Mouse (Mus musculus): ENCODE measurements at regions not wholly inside any gene's neighbourhood (a gene's known extent, or its start where the extent isn't known, plus 50 kb on each side); places are given as distances from the start of the nearest gene placed in this dataset.

GRCm38 (mm10) chr13:101553131-101553549 lies 214.9 kb downstream of the Pik3r1 start:
- Histone ChIP-seq H3K27me3 (no peaks in the 10 kb centered on the region), H3K36me3 (no peaks in the 10 kb centered on the region), H3K27ac (no peak overlapping the region), H3K9me3 (replicated peaks) (no peaks in the 10 kb centered on the region), H3K4me3 (no peak overlapping the region), H3K4me1 (replicated peaks) (peaks cover 9% of the 10 kb centered on the region; the same call in 1 of the 2 replicates), H3K4me2 (no peak overlapping the region), H3K9ac (no peak overlapping the region)
- peak; percentile 43; the same call in 1 of the 2 replicates for ATAC-seq (replicated peaks; ENCODE audit: insufficient number of reproducible peaks, insufficient read depth, low FRiP score, low read depth)
- WGBS: 44% methylated on average over 8 of the region's 8 CpGs

- WGBS: 68% methylated on average over 2 of the region's 2 CpGs
- Histone ChIP-seq H3K36me3 (no peaks in the 10 kb centered on the region), H3K27me3 (no peaks in the 10 kb centered on the region), H3K9ac (no peak overlapping the region), H3K9me3 (replicated peaks) (no peaks in the 10 kb centered on the region), H3K4me2 (no peak overlapping the region), H3K4me1 (replicated peaks) (peaks cover 9% of the 10 kb centered on the region; the same call in 1 of the 2 replicates), H3K4me3 (no peak overlapping the region), H3K27ac (no peak overlapping the region)
- no peak for ATAC-seq (replicated peaks; ENCODE audit: insufficient number of reproducible peaks, insufficient read depth, low FRiP score, low read depth)
Measured at GRCm38 (mm10) chr13:101552451-101552850, 215.6 kb downstream of the Pik3r1 start.

GRCm38 (mm10) chr13:101551068-101551467 lies 216.9 kb downstream of the Pik3r1 start:
- no peak for ATAC-seq (replicated peaks; ENCODE audit: insufficient number of reproducible peaks, insufficient read depth, low FRiP score, low read depth)
- Histone ChIP-seq H3K4me2 (no peak overlapping the region), H3K9me3 (replicated peaks) (no peaks in the 10 kb centered on the region), H3K4me3 (no peak overlapping the region), H3K27ac (no peak overlapping the region), H3K4me1 (replicated peaks) (peaks cover 9% of the 10 kb centered on the region; the same call in 1 of the 2 replicates), H3K9ac (no peak overlapping the region), H3K36me3 (no peaks in the 10 kb centered on the region), H3K27me3 (no peaks in the 10 kb centered on the region)
- 76% methylated on average over 6 of the region's 6 CpGs for WGBS

- Histone ChIP-seq H3K27ac (no peak overlapping the region), H3K36me3 (no peaks in the 10 kb centered on the region), H3K9me3 (replicated peaks) (no peaks in the 10 kb centered on the region), H3K9ac (no peak overlapping the region), H3K27me3 (no peaks in the 10 kb centered on the region), H3K4me3 (no peak overlapping the region), H3K4me1 (replicated peaks) (peaks cover 11% of the 10 kb centered on the region; the same call in 1 of the 2 replicates), H3K4me2 (no peak overlapping the region)
- no peak for ATAC-seq (replicated peaks; ENCODE audit: insufficient number of reproducible peaks, insufficient read depth, low FRiP score, low read depth)
- WGBS: 83% methylated on average over 5 of the region's 5 CpGs
Measured at GRCm38 (mm10) chr13:101550526-101550925, 217.5 kb downstream of the Pik3r1 start.

- Histone ChIP-seq H3K27me3 (no peaks in the 10 kb centered on the region), H3K9me3 (replicated peaks) (no peaks in the 10 kb centered on the region), H3K4me1 (replicated peaks) (peaks cover 3% of the 10 kb centered on the region; the same call in 1 of the 2 replicates), H3K36me3 (no peaks in the 10 kb centered on the region), H3K9ac (no peak overlapping the region), H3K4me2 (peak overlapping the region; percentile 9; the same call in 1 of the 2 replicates), H3K4me3 (no peak overlapping the region), H3K27ac (no peak overlapping the region)
- WGBS: 26% methylated on average over 6 of the region's 6 CpGs
- ATAC-seq (replicated peaks; ENCODE audit: insufficient number of reproducible peaks, insufficient read depth, low FRiP score, low read depth): no peak
Measured at GRCm38 (mm10) chr13:101547887-101548286, 220.1 kb downstream of the Pik3r1 start.

- Histone ChIP-seq H3K9ac (no peak overlapping the region), H3K27ac (no peak overlapping the region), H3K4me1 (replicated peaks) (peaks cover 3% of the 10 kb centered on the region; the same call in 1 of the 2 replicates), H3K9me3 (replicated peaks) (no peaks in the 10 kb centered on the region), H3K4me3 (no peak overlapping the region), H3K4me2 (no peak overlapping the region), H3K27me3 (no peaks in the 10 kb centered on the region), H3K36me3 (no peaks in the 10 kb centered on the region)
- no peak for ATAC-seq (replicated peaks; ENCODE audit: insufficient number of reproducible peaks, insufficient read depth, low FRiP score, low read depth)
- WGBS: 71% methylated on average over 2 of the region's 2 CpGs
Measured at GRCm38 (mm10) chr13:101547365-101547764, 220.7 kb downstream of the Pik3r1 start.

- Histone ChIP-seq H3K4me1 (replicated peaks) (peaks cover 8% of the 10 kb centered on the region), H3K27me3 (no peaks in the 10 kb centered on the region), H3K4me2 (no peak overlapping the region), H3K9me3 (replicated peaks) (no peaks in the 10 kb centered on the region), H3K27ac (no peak overlapping the region), H3K9ac (no peak overlapping the region), H3K4me3 (no peak overlapping the region), H3K36me3 (no peaks in the 10 kb centered on the region)
- WGBS: 32% methylated on average over 6 of the region's 6 CpGs
- ATAC-seq (replicated peaks; ENCODE audit: insufficient number of reproducible peaks, insufficient read depth, low FRiP score, low read depth): no peak
Measured at GRCm38 (mm10) chr13:101545344-101546181, 222.5 kb downstream of the Pik3r1 start.

GRCm38 (mm10) chr13:101540391-101541191 lies 227.4 kb downstream of the Pik3r1 start:
- H3K27ac ChIP-seq: no peak overlapping the region
- ATAC-seq (replicated peaks; ENCODE audit: insufficient number of reproducible peaks, insufficient read depth, low FRiP score, low read depth): peak; percentile 74
- H3K4me1 ChIP-seq (replicated peaks): peaks cover 8% of the 10 kb centered on the region
- no peaks in the 10 kb centered on the region for H3K36me3 ChIP-seq
- 20% methylated on average over 14 of the region's 14 CpGs for WGBS
- H3K4me2 ChIP-seq: peak overlapping the region; percentile 49
- H3K4me3 ChIP-seq: no peak overlapping the region; the same call in 1 of the 2 replicates
- no peak overlapping the region for H3K9ac ChIP-seq
- no peaks in the 10 kb centered on the region for H3K27me3 ChIP-seq
- no peaks in the 10 kb centered on the region for H3K9me3 ChIP-seq (replicated peaks)

- 56% methylated on average over 1 of the region's 1 CpGs for WGBS
- ATAC-seq (replicated peaks; ENCODE audit: insufficient number of reproducible peaks, insufficient read depth, low FRiP score, low read depth): no peak
- no peak overlapping the region for H3K4me2 ChIP-seq
Measured at GRCm38 (mm10) chr13:101538110-101538509, 229.9 kb downstream of the Pik3r1 start.

GRCm38 (mm10) chr13:101536019-101536418 lies 232.0 kb downstream of the Pik3r1 start:
- WGBS: 76% methylated on average over 1 of the region's 1 CpGs
- H3K27me3 ChIP-seq: no peaks in the 10 kb centered on the region
- H3K9me3 ChIP-seq (replicated peaks): no peaks in the 10 kb centered on the region
- no peak overlapping the region for H3K27ac ChIP-seq
- no peak overlapping the region for H3K4me2 ChIP-seq
- no peak for ATAC-seq (replicated peaks; ENCODE audit: insufficient number of reproducible peaks, insufficient read depth, low FRiP score, low read depth)
- no peak overlapping the region for H3K4me3 ChIP-seq
- H3K9ac ChIP-seq: no peak overlapping the region
- peaks cover 11% of the 10 kb centered on the region for H3K4me1 ChIP-seq (replicated peaks)
- H3K36me3 ChIP-seq: no peaks in the 10 kb centered on the region

More at GRCm38 (mm10) chr13:101538110-101538509, 229.9 kb downstream of the Pik3r1 start:
- H3K27me3 ChIP-seq: no peaks in the 10 kb centered on the region
- H3K9ac ChIP-seq: no peak overlapping the region
- no peaks in the 10 kb centered on the region for H3K9me3 ChIP-seq (replicated peaks)
- H3K4me3 ChIP-seq: no peak overlapping the region
- H3K27ac ChIP-seq: no peak overlapping the region
- H3K4me1 ChIP-seq (replicated peaks): peaks cover 11% of the 10 kb centered on the region
- no peaks in the 10 kb centered on the region for H3K36me3 ChIP-seq

GRCm38 (mm10) chr13:101535331-101535866 lies 232.6 kb downstream of the Pik3r1 start:
- no peak for ATAC-seq (replicated peaks; ENCODE audit: insufficient number of reproducible peaks, insufficient read depth, low FRiP score, low read depth)
- Histone ChIP-seq H3K9me3 (replicated peaks) (no peaks in the 10 kb centered on the region), H3K4me3 (no peak overlapping the region), H3K4me1 (replicated peaks) (peaks cover 5% of the 10 kb centered on the region), H3K36me3 (no peaks in the 10 kb centered on the region), H3K4me2 (no peak overlapping the region), H3K27ac (no peak overlapping the region), H3K9ac (no peak overlapping the region), H3K27me3 (no peaks in the 10 kb centered on the region)
- 79% methylated on average over 3 of the region's 3 CpGs for WGBS
